Mouse (Mus musculus): Measurements from ENCODE around the gene Eipr1. TPM values are rescaled to one million over a fixed set of nuclear protein-coding genes. Genes with fewer than 3 reads are reported as not detected.
"Not testable (repeated sequence)": the region's sequence is repeated elsewhere in the genome, so short reads cannot be mapped to it uniquely, and the experiment has no call there.

The Eipr1 gene
- polyA plus RNA-seq, 1 experiment from 2014 or later, result 33.4 TPM

DNA sequence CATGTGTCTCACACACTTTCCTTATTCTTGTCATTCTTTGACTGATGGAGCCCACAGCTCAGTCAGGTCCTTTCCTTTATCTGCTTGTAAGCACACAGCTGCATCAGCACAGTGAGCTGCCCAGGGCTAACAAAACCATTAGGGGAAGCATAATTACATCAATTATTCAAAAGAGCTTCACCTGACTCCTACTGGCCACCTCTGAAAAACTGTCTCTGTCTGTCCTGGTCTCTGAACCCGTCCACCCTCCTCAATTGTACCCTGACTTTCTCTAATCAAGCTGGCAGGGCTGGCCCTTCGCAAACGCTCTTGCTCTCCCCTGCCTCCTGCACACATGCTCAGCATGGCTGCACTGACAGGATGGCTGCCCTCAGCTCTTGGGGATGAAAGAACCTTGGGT is 27.2 kb upstream of the Eipr1 start:
- Histone ChIP-seq H3K9me3 (ENCODE audit: control insufficient read depth, low read length) (no peaks in the 10 kb centered on the region), H3K4me2 (replicated peaks; ENCODE audit: low read depth, low read length) (no peak overlapping the region), H3K9ac (ENCODE audit: low read depth, low read length) (no peak overlapping the region), H3K4me3 (ENCODE audit: low read length) (no peak overlapping the region), H3K27ac (ENCODE audit: low read depth, low read length) (no peak overlapping the region), H3K4me1 (ENCODE audit: control insufficient read depth, insufficient read depth, low read length) (no peaks in the 10 kb centered on the region), H3K27me3 (ENCODE audit: control insufficient read depth, insufficient read depth, low read length) (no peaks in the 10 kb centered on the region), H3K36me3 (ENCODE audit: control insufficient read depth, insufficient read depth, low read length) (peaks cover 27% of the 10 kb centered on the region)
- ATAC-seq (ENCODE audit: low FRiP score, low TSS enrichment), result no peak
- 88% methylated on average over 3 of the region's 3 CpGs for WGBS

GRCm38 (mm10) chr12:28726204-28726603 is 25.4 kb upstream of the Eipr1 start:
- Histone ChIP-seq H3K27me3 (ENCODE audit: control insufficient read depth, insufficient read depth, low read length) (no peaks in the 10 kb centered on the region), H3K9ac (ENCODE audit: low read depth, low read length) (no peak overlapping the region), H3K4me3 (ENCODE audit: low read length) (no peak overlapping the region), H3K9me3 (ENCODE audit: control insufficient read depth, low read length) (no peaks in the 10 kb centered on the region), H3K4me2 (replicated peaks; ENCODE audit: low read depth, low read length) (no peak overlapping the region), H3K27ac (ENCODE audit: low read depth, low read length) (no peak overlapping the region), H3K4me1 (ENCODE audit: control insufficient read depth, insufficient read depth, low read length) (no peaks in the 10 kb centered on the region), H3K36me3 (ENCODE audit: control insufficient read depth, insufficient read depth, low read length) (peaks cover 17% of the 10 kb centered on the region)
- ATAC-seq (ENCODE audit: low FRiP score, low TSS enrichment), result no peak
- 89% methylated on average over 4 of the region's 4 CpGs for WGBS

GRCm38 (mm10) chr12:28727061-28727460 is 24.5 kb upstream of the Eipr1 start:
- Histone ChIP-seq H3K4me3 (ENCODE audit: low read length) (no peak overlapping the region), H3K36me3 (ENCODE audit: control insufficient read depth, insufficient read depth, low read length) (peaks cover 9% of the 10 kb centered on the region; the same call in 1 of the 2 replicates), H3K4me1 (ENCODE audit: control insufficient read depth, insufficient read depth, low read length) (no peaks in the 10 kb centered on the region), H3K27me3 (ENCODE audit: control insufficient read depth, insufficient read depth, low read length) (no peaks in the 10 kb centered on the region), H3K4me2 (replicated peaks; ENCODE audit: low read depth, low read length) (no peak overlapping the region), H3K9me3 (ENCODE audit: control insufficient read depth, low read length) (no peaks in the 10 kb centered on the region), H3K27ac (ENCODE audit: low read depth, low read length) (no peak overlapping the region), H3K9ac (ENCODE audit: low read depth, low read length) (no peak overlapping the region)
- WGBS, result 91% methylated on average over 5 of the region's 5 CpGs
- ATAC-seq (ENCODE audit: low FRiP score, low TSS enrichment), result no peak

GRCm38 (mm10) chr12:28732631-28733030 is 19.0 kb upstream of the Eipr1 start:
- no peak for ATAC-seq (ENCODE audit: low FRiP score, low TSS enrichment)
- WGBS, result 91% methylated on average over 8 of the region's 8 CpGs

GRCm38 (mm10) chr12:28733520-28734245 is 17.9 kb upstream of the Eipr1 start:
- not testable (repeated sequence) for H3K27me3 ChIP-seq (ENCODE audit: control insufficient read depth, insufficient read depth, low read length); H3K9ac ChIP-seq (ENCODE audit: low read depth, low read length); H3K9me3 ChIP-seq (ENCODE audit: control insufficient read depth, low read length); ATAC-seq (ENCODE audit: low FRiP score, low TSS enrichment); H3K4me2 ChIP-seq (replicated peaks; ENCODE audit: low read depth, low read length); H3K27ac ChIP-seq (ENCODE audit: low read depth, low read length); H3K4me1 ChIP-seq (ENCODE audit: control insufficient read depth, insufficient read depth, low read length); H3K4me3 ChIP-seq (ENCODE audit: low read length)
- WGBS, result 95% methylated on average over 6 of the region's 6 CpGs
- H3K36me3 ChIP-seq (ENCODE audit: control insufficient read depth, insufficient read depth, low read length), result peaks cover 34% of the 10 kb centered on the region

More at GRCm38 (mm10) chr12:28732631-28733030, 19.0 kb upstream of the Eipr1 start:
- Histone ChIP-seq H3K4me1 (ENCODE audit: control insufficient read depth, insufficient read depth, low read length) (no peaks in the 10 kb centered on the region), H3K36me3 (ENCODE audit: control insufficient read depth, insufficient read depth, low read length) (peaks cover 33% of the 10 kb centered on the region), H3K27ac (ENCODE audit: low read depth, low read length) (no peak overlapping the region), H3K4me3 (ENCODE audit: low read length) (no peak overlapping the region), H3K27me3 (ENCODE audit: control insufficient read depth, insufficient read depth, low read length) (no peaks in the 10 kb centered on the region), H3K9me3 (ENCODE audit: control insufficient read depth, low read length) (no peaks in the 10 kb centered on the region), H3K4me2 (replicated peaks; ENCODE audit: low read depth, low read length) (no peak overlapping the region), H3K9ac (ENCODE audit: low read depth, low read length) (no peak overlapping the region)

DNA sequence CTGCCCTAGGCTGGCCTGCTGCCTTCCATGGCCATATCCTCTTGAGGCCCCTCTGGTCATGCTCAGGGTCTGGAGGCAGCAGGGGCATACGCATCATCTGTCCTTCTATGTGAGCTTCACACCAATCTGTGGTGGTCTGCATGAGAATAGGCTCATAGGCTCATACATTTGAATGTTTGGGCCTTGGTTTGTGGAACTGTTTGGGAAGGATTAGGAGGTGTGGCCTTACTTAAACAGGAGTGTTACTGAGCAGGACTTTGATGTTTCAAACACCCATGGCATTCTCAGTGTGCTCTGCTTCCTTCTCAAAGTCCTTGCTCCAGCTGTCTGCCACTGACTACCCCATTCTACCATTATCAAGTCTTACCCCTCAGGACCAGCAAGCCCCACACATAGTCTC is 17.3 kb upstream of the Eipr1 start:
- 89% methylated on average over 1 of the region's 1 CpGs for WGBS
- no peak overlapping the region for H3K27ac ChIP-seq (ENCODE audit: low read depth, low read length)
- no peak overlapping the region for H3K4me3 ChIP-seq (ENCODE audit: low read length)
- peaks cover 34% of the 10 kb centered on the region for H3K36me3 ChIP-seq (ENCODE audit: control insufficient read depth, insufficient read depth, low read length)
- no peaks in the 10 kb centered on the region for H3K9me3 ChIP-seq (ENCODE audit: control insufficient read depth, low read length)
- H3K27me3 ChIP-seq (ENCODE audit: control insufficient read depth, insufficient read depth, low read length), result no peaks in the 10 kb centered on the region
- ATAC-seq (ENCODE audit: low FRiP score, low TSS enrichment), result no peak
- no peak overlapping the region for H3K4me2 ChIP-seq (replicated peaks; ENCODE audit: low read depth, low read length)
- no peaks in the 10 kb centered on the region for H3K4me1 ChIP-seq (ENCODE audit: control insufficient read depth, insufficient read depth, low read length)
- no peak overlapping the region for H3K9ac ChIP-seq (ENCODE audit: low read depth, low read length)

DNA sequence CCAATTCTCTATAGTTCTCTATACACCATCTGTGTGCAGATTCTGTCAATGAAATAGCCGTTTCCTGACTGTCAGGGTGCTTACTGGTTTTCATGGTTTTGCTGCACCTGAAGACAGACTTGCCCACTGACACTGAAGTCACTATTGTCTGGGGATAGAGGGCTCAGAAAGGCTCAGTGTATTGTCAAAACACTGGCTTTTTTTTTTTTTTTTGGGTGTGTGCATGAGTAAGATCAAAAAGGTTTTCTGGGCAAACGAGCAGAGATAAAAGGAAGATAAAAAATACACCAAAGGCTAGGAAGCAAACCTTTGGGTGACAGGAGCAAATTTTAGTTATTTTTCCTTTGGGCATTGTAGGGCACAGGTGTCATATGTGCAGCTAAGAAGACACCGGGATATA is 16.3 kb upstream of the Eipr1 start:
- Histone ChIP-seq H3K27me3 (ENCODE audit: control insufficient read depth, insufficient read depth, low read length) (no peaks in the 10 kb centered on the region), H3K4me2 (replicated peaks; ENCODE audit: low read depth, low read length) (no peak overlapping the region), H3K9me3 (ENCODE audit: control insufficient read depth, low read length) (no peaks in the 10 kb centered on the region), H3K36me3 (ENCODE audit: control insufficient read depth, insufficient read depth, low read length) (peaks cover 33% of the 10 kb centered on the region), H3K4me1 (ENCODE audit: control insufficient read depth, insufficient read depth, low read length) (no peaks in the 10 kb centered on the region), H3K4me3 (ENCODE audit: low read length) (no peak overlapping the region), H3K27ac (ENCODE audit: low read depth, low read length) (no peak overlapping the region), H3K9ac (ENCODE audit: low read depth, low read length) (no peak overlapping the region)
- 94% methylated on average over 3 of the region's 3 CpGs for whole genome bisulfite sequencing
- no peak for ATAC-seq (ENCODE audit: low FRiP score, low TSS enrichment)

- Histone ChIP-seq H3K4me1 (ENCODE audit: control insufficient read depth, insufficient read depth, low read length) (0 out of 2 replicates have a peak, but pooled peaks cover 3% of the 10 kb centered on the region), H3K4me3 (ENCODE audit: low read length) (no peak overlapping the region), H3K4me2 (replicated peaks; ENCODE audit: low read depth, low read length) (no peak overlapping the region), H3K27ac (ENCODE audit: low read depth, low read length) (no peak overlapping the region), H3K36me3 (ENCODE audit: control insufficient read depth, insufficient read depth, low read length) (peaks cover 30% of the 10 kb centered on the region), H3K27me3 (ENCODE audit: control insufficient read depth, insufficient read depth, low read length) (no peaks in the 10 kb centered on the region), H3K9me3 (ENCODE audit: control insufficient read depth, low read length) (no peaks in the 10 kb centered on the region), H3K9ac (ENCODE audit: low read depth, low read length) (no peak overlapping the region)
- no peak for ATAC-seq (ENCODE audit: low FRiP score, low TSS enrichment)
- WGBS, result 88% methylated on average over 3 of the region's 3 CpGs
Observed at GRCm38 (mm10) chr12:28743328-28743727, 8.3 kb upstream of the Eipr1 start.

DNA sequence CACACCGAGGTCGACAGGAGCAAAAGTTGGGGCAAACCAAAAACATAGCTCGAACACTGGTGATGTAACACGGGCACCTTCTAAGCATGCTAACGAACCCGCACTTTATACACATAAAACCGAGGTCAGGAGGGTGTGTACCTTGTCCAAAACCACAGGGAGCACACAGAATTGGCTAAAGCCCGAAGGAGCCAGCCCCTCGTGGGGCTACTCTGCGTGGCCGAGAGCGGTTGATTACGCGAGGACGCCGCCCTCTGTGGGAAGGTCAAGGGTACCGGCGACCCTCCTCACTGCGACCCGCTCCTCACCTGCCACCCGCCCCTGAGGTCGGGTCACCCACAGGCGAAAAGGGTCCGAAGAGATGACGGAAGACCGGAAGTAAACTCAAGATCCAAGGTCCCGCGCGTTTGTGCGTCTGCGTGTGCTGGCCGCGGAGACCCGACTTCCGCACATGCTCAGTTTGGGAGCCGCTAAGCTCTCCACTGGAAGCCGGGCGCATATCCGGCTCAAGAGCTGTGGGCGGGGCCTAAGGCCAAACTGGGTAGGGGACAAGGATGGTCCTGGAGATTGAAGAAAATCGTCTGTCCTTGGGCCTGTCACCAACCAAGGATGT is 1.5 kb upstream of the Eipr1 start, which contains the start of gene Trappc12:
Gene Trappc12 (minus strand): TSS at position 452 of the 613 bp plus-strand sequence.
- peak within 1 kb of the TSS; percentile 87 for H3K4me3 ChIP-seq (ENCODE audit: low read length)
- peaks cover 3% of the 10 kb centered on the region for H3K4me1 ChIP-seq (ENCODE audit: control insufficient read depth, insufficient read depth, low read length)
- ATAC-seq (ENCODE audit: low FRiP score, low TSS enrichment), result peak; percentile 94
- peak within 1 kb of the TSS; percentile 94 for H3K4me2 ChIP-seq (replicated peaks; ENCODE audit: low read depth, low read length)
- no peaks in the 10 kb centered on the region for H3K9me3 ChIP-seq (ENCODE audit: control insufficient read depth, low read length)
- H3K9ac ChIP-seq (ENCODE audit: low read depth, low read length), result peak within 1 kb of the TSS; percentile 82
- 0 out of 2 replicates have a peak within 1 kb of the TSS, but pooled peaks have one; percentile 37 for H3K27ac ChIP-seq (ENCODE audit: low read depth, low read length)
- under 1% methylated on average over 41 of the region's 41 CpGs for WGBS
- H3K36me3 ChIP-seq (ENCODE audit: control insufficient read depth, insufficient read depth, low read length), result peaks cover 20% of the 10 kb centered on the region
- H3K27me3 ChIP-seq (ENCODE audit: control insufficient read depth, insufficient read depth, low read length), result no peaks in the 10 kb centered on the region

Data from kidney, embryonic 14.5 days (tissue).